Mouse (Mus musculus) testis, adult 2 months (tissue): ENCODE measurements around the gene Mgat3. TPM values are rescaled to one million over a fixed set of nuclear protein-coding genes. Genes with fewer than 3 reads are reported as not detected.

ENCODE experiments used
- H3K27ac ChIP-seq: fragments of 200-500 bp; 2 replicates; pipeline ENCODE4 v1.5.1; 2012; ENCODE audit warnings: low read depth, low read length; ENCODE audit not compliant: control insufficient read depth, insufficient read depth
- H3K27me3 ChIP-seq: fragments of 200-500 bp; 2 replicates; pipeline ENCODE4 v1.6.1; 2012; ENCODE audit warnings: mild to moderate bottlenecking, low read length, moderate library complexity; ENCODE audit not compliant: control insufficient read depth, insufficient read depth
- H3K36me3 ChIP-seq: fragments of 200-500 bp; 2 replicates; pipeline ENCODE4 v1.6.1; 2012; ENCODE audit warnings: mild to moderate bottlenecking, low read length; ENCODE audit not compliant: control insufficient read depth, insufficient read depth
- H3K4me1 ChIP-seq: fragments of 200-500 bp; 2 replicates; pipeline ENCODE4 v1.6.1; 2012; ENCODE audit warnings: low read length; ENCODE audit not compliant: control insufficient read depth, insufficient read depth
- H3K4me3 ChIP-seq: fragments of 200-500 bp; 2 replicates; pipeline ENCODE4 v1.5.1; 2012; ENCODE audit warnings: low read depth, mild to moderate bottlenecking, low read length, moderate library complexity, mixed read lengths; ENCODE audit not compliant: control insufficient read depth
- CTCF ChIP-seq: fragments of 200-500 bp; IDR thresholded peaks from 2 replicates; pipeline ENCODE4 v1.5.1; 2012; ENCODE audit warnings: low read depth, mild to moderate bottlenecking, inconsistent platforms, low read length, moderate library complexity; ENCODE audit not compliant: control insufficient read depth, insufficient read depth, insufficient replicate concordance
- POLR2A ChIP-seq: fragments of 200-500 bp; IDR thresholded peaks from 2 replicates; pipeline ENCODE4 v1.6.1; 2012; ENCODE audit warnings: low read depth, mild to moderate bottlenecking, inconsistent platforms, low read length, moderate library complexity; ENCODE audit not compliant: control insufficient read depth
- polyA plus RNA-seq: library from polyadenylated mRNA; depleted of rRNA; stranded (reverse); fragments of >200 nt; gene quantifications from 2 replicates; pipeline ENCODE4 v1.2.3, GENCODE M21; 2012; rRNA removed

Mgat3 gene
- polyA plus RNA-seq, result 0.38 and 0.95 TPM in 2 replicates

DNA sequence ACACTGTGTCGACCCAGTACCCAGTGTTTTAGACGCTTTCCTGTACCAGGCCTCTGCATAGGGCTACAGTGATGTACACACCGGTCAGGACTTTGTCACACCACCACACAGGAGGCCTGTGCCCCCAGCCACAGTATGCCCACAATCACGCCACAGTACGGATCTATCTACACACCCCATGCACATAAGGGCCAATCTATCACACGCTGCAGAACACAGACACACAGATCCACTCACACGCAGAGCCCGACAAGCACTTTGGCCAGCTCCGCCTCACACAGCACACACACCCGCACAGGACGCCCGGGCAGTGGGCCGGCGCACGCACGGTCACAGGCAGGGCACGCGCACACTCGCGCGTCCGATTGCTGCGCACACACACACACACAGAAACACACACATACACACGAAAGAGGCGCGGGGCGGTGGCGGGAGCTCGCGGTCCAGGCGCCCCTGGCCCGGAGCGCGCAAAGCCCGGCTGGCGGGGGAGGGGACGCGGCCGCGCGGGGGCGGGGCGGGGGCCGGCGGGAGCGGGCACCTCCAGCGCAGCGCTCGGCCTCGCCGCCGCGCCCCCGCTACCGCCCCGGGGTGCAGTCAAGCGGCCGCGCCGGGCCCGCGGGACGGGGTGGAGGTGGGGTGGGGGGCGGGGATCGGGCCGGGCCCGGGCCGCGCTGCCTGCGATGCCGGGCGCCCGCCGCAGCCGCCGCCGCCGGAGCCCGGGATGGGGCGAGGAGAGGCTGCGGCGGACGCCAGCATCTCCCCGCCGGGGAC is at the start of gene Mgat3:
Mgat3 (plus strand) TSS at position 721 of the 771 bp plus-strand sequence.
- H3K36me3 ChIP-seq, result no peaks in the 10 kb centered on the region
- H3K27me3 ChIP-seq, result no peaks in the 10 kb centered on the region; the same call in 1 of the 2 replicates
- no peak within 1 kb of the TSS; the same call in 1 of the 2 replicates for H3K27ac ChIP-seq
- peak within 1 kb of the TSS; percentile 61 for H3K4me3 ChIP-seq
- peaks cover 5% of the 10 kb centered on the region for H3K4me1 ChIP-seq
- TF ChIP-seq POLR2A, result no peak
- TF ChIP-seq CTCF, result no peak

- no peak for TF ChIP-seq CTCF
- TF ChIP-seq POLR2A, result no peak
- Histone ChIP-seq H3K4me3 (no peak overlapping the region), H3K27ac (no peak overlapping the region), H3K4me1 (no peaks in the 10 kb centered on the region), H3K36me3 (no peaks in the 10 kb centered on the region), H3K27me3 (no peaks in the 10 kb centered on the region)
Observed at GRCm38 (mm10) chr15:80124651-80125050, 48.9 kb upstream of the Mgat3 start.

- Histone ChIP-seq H3K27me3 (no peaks in the 10 kb centered on the region), H3K27ac (no peak overlapping the region), H3K4me3 (no peak overlapping the region), H3K4me1 (no peaks in the 10 kb centered on the region), H3K36me3 (no peaks in the 10 kb centered on the region)
- no peak for TF ChIP-seq POLR2A
- TF ChIP-seq CTCF, result no peak
Observed at GRCm38 (mm10) chr15:80127191-80127590, 46.3 kb upstream of the Mgat3 start.

- Histone ChIP-seq H3K27me3 (no peaks in the 10 kb centered on the region), H3K27ac (no peak overlapping the region), H3K4me1 (peaks cover 13% of the 10 kb centered on the region), H3K4me3 (no peak overlapping the region), H3K36me3 (no peaks in the 10 kb centered on the region)
- TF ChIP-seq CTCF, result no peak
- no peak for TF ChIP-seq POLR2A
Observed at GRCm38 (mm10) chr15:80129982-80130381, 43.5 kb upstream of the Mgat3 start.

DNA sequence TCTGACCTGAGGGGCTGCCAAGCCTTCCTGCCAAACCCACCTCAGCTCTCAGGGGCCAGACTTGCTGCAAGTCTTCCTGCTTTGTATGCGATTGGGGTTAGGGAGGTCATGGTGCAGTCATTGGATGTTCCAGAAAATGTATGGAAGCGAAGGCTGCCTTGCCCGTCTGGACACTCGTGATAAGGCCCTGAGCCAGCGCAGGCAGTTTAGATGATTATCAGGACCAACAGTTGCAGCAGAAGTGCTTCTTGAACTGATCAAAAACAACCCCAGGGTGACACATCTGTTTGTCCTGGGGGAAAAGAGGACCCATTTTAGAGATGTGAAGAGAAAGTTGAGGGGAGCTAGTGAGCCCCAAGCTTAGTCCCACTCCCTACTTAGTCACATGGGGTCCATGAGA is 42.8 kb upstream of the Mgat3 start:
- Histone ChIP-seq H3K27ac (no peak overlapping the region), H3K36me3 (no peaks in the 10 kb centered on the region), H3K4me1 (peaks cover 13% of the 10 kb centered on the region), H3K27me3 (no peaks in the 10 kb centered on the region), H3K4me3 (no peak overlapping the region)
- TF ChIP-seq POLR2A (no peak), CTCF (no peak)

DNA sequence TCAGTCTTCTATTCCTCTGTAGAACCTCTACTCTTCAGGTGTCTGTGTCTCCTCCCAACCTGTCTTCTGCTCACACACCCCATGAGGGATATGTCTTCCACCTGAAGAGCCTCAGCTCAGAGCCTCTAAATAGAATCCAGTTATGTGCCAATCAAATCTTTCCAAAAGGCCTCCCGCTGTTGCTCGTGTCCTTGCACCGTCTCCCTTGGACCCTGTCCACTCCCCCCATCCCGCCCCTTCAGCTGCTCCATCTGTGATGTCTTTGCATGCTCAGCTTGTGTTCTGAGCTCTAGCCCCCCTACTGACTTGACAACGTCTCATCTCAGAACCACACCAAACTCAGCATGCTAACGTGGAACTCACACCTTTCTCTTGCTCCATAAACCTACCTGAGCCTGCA is 42.1 kb upstream of the Mgat3 start:
- TF ChIP-seq CTCF, result no peak
- TF ChIP-seq POLR2A, result no peak
- Histone ChIP-seq H3K4me3 (no peak overlapping the region), H3K27ac (no peak overlapping the region), H3K27me3 (no peaks in the 10 kb centered on the region), H3K36me3 (no peaks in the 10 kb centered on the region), H3K4me1 (peaks cover 18% of the 10 kb centered on the region)

GRCm38 (mm10) chr15:80132452-80132851 is 41.1 kb upstream of the Mgat3 start:
- H3K27ac ChIP-seq, result no peak overlapping the region

More at GRCm38 (mm10) chr15:80132452-80132851, 41.1 kb upstream of the Mgat3 start:
- H3K27me3 ChIP-seq, result no peaks in the 10 kb centered on the region
- TF ChIP-seq POLR2A (no peak), CTCF (no peak)
- peak overlapping the region; percentile 20; the same call in 1 of the 2 replicates for H3K4me3 ChIP-seq
- no peaks in the 10 kb centered on the region for H3K36me3 ChIP-seq
- peaks cover 20% of the 10 kb centered on the region for H3K4me1 ChIP-seq
